In genomic region chr10:118250852-118251295, GRCm38 (mm10) we compare ENCODE assay signal across 10 mouse cellular contexts. TPM values are rescaled to one million over a fixed set of nuclear protein-coding genes. Genes with fewer than 3 reads are reported as not detected.
DNase-seq lines count a peak whose midpoint lies in the region; ATAC-seq lines count a peak whose summit lies in the region.
"Had no signal": no experiment of that assay in that cellular context is flagged by ENCODE, and none has a peak within 500 bp of the region (broad histone marks: within the 10 kb centered on the region; RNA-seq: fewer than 3 reads in every experiment).

No protein-coding gene starts in this region.

- no peak overlapping the region for H3K9ac ChIP-seq in forebrain, embryonic 12.5 days
- H3K9ac ChIP-seq in midbrain, embryonic 15.5 days = no peak overlapping the region
- H3K9ac ChIP-seq: liver, embryonic 13.5 days had no signal

- peak; percentile 36 for DNase-seq in lung, postnatal 10 days
- no peak for DNase-seq in lung, adult 18-20 months
- DNase-seq in adrenal gland, postnatal 25 days = peak; percentile 20
- DNase-seq in kidney, postnatal 25 days = peak; percentile 4 to 26
- DNase-seq in yolk sac, embryonic 10.5 days (ENCODE audit: low spot score) = peak; percentile 14
- DNase-seq: liver, embryonic 13.5 days had no signal

- WGBS in forebrain, embryonic 12.5 days = 33% methylated on average over 10 of the region's 10 CpGs
- 35% methylated on average over 10 of the region's 10 CpGs for WGBS in midbrain, embryonic 15.5 days

- H3K4me2 ChIP-seq in forebrain, embryonic 12.5 days = no peak overlapping the region
- H3K4me2 ChIP-seq in midbrain, embryonic 15.5 days = 0 out of 2 replicates have a peak overlapping the region, but pooled peaks have one; percentile 17
- H3K4me2 ChIP-seq: liver, embryonic 13.5 days had no signal

- no peaks in the 10 kb centered on the region for H3K9me3 ChIP-seq in forebrain, embryonic 12.5 days
- no peaks in the 10 kb centered on the region for H3K9me3 ChIP-seq in midbrain, embryonic 15.5 days
- H3K9me3 ChIP-seq: liver, embryonic 13.5 days had no signal

- H3K27ac ChIP-seq in forebrain, embryonic 12.5 days = no peak overlapping the region
- H3K27ac ChIP-seq in midbrain, embryonic 15.5 days = no peak overlapping the region
- H3K27ac ChIP-seq: liver, embryonic 13.5 days had no signal

- no peaks in the 10 kb centered on the region for H3K27me3 ChIP-seq in forebrain, embryonic 12.5 days
- no peaks in the 10 kb centered on the region for H3K27me3 ChIP-seq in midbrain, embryonic 15.5 days (replicated peaks)
- H3K27me3 ChIP-seq: liver, embryonic 13.5 days had no signal

- ATAC-seq in forebrain, embryonic 12.5 days (ENCODE audit: low FRiP score) = peak; percentile 76
- ATAC-seq in midbrain, embryonic 15.5 days (replicated peaks) = peak; percentile 76

- no peak overlapping the region for H3K4me3 ChIP-seq in forebrain, embryonic 12.5 days (replicated peaks)
- H3K4me3 ChIP-seq in midbrain, embryonic 15.5 days = no peak overlapping the region
- H3K4me3 ChIP-seq: erythroblast, embryonic 14.5 days; liver, embryonic 13.5 days had no signal

- H3K36me3 ChIP-seq in forebrain, embryonic 12.5 days (replicated peaks) = no peaks in the 10 kb centered on the region
- no peaks in the 10 kb centered on the region for H3K36me3 ChIP-seq in midbrain, embryonic 15.5 days (replicated peaks)
- H3K36me3 ChIP-seq: liver, embryonic 13.5 days had no signal

- H3K4me1 ChIP-seq in forebrain, embryonic 12.5 days = no peaks in the 10 kb centered on the region
- peaks cover 5% of the 10 kb centered on the region; the same call in 1 of the 2 replicates for H3K4me1 ChIP-seq in midbrain, embryonic 15.5 days
- H3K4me1 ChIP-seq: liver, embryonic 13.5 days had no signal

RNA-seq across cellular contexts. Expression of gene Gm32802, which starts 7.6 kb away (rescaled TPM):
- total RNA-seq in adrenal gland, postnatal 25 days (2021) = 0.49 TPM in 1 of 2 replicates, not detected in the other
- 0.09 and 0.10 TPM in 2 replicates for polyA plus RNA-seq in forebrain, embryonic 12.5 days (2016; fragmentation: Nextera tagmentation; extraction: Ambion mirVana)
- 0.14 and 0.21 TPM in 2 replicates for polyA plus RNA-seq in midbrain, embryonic 15.5 days (2015; fragmentation: Nextera tagmentation; extraction: Ambion mirVana)
- polyA plus RNA-seq: erythroblast, embryonic 14.5 days; liver, embryonic 13.5 days; testis, adult 2 months had no signal

RNA-seq across cellular contexts. Expression of gene Gm32717, which starts 10.3 kb away (rescaled TPM):
- total RNA-seq in adrenal gland, postnatal 25 days (2021) = 0.49 TPM in 1 of 2 replicates, not detected in the other
- polyA plus RNA-seq in forebrain, embryonic 12.5 days (2016; fragmentation: Nextera tagmentation; extraction: Ambion mirVana) = 0.09 and 0.10 TPM in 2 replicates
- polyA plus RNA-seq in midbrain, embryonic 15.5 days (2015; fragmentation: Nextera tagmentation; extraction: Ambion mirVana) = 0.14 and 0.21 TPM in 2 replicates
- polyA plus RNA-seq: erythroblast, embryonic 14.5 days; liver, embryonic 13.5 days; testis, adult 2 months had no signal

RNA-seq across cellular contexts. Expression of gene Iltifb, which starts 44.0 kb away (rescaled TPM):
- not detected in 2 replicates for total RNA-seq in adrenal gland, postnatal 25 days (2021)
- not detected in 2 replicates for polyA plus RNA-seq in forebrain, embryonic 12.5 days (2016; fragmentation: Nextera tagmentation; extraction: Ambion mirVana)
- 0.52 TPM in 1 of 2 replicates, not detected in the other for polyA plus RNA-seq in midbrain, embryonic 15.5 days (2015; fragmentation: Nextera tagmentation; extraction: Ambion mirVana)
- polyA plus RNA-seq: erythroblast, embryonic 14.5 days; liver, embryonic 13.5 days; testis, adult 2 months had no signal

RNA-seq across cellular contexts. Expression of gene Il22, which starts 46.1 kb away (rescaled TPM):
- total RNA-seq in adrenal gland, postnatal 25 days (2021) = not detected in 2 replicates
- 0.17 TPM in 1 of 2 replicates, not detected in the other for polyA plus RNA-seq in forebrain, embryonic 12.5 days (2016; fragmentation: Nextera tagmentation; extraction: Ambion mirVana)
- polyA plus RNA-seq in midbrain, embryonic 15.5 days (2015; fragmentation: Nextera tagmentation; extraction: Ambion mirVana) = 0.25 TPM in 1 of 2 replicates, not detected in the other
- polyA plus RNA-seq: erythroblast, embryonic 14.5 days; liver, embryonic 13.5 days; testis, adult 2 months had no signal

Comparison
In these comparisons a context has a peak if more than half of its experiments do, and no peak if none do; other contexts are left out.
1. DNase-seq: peak in lung, postnatal 10 days (single experiment), adrenal gland, postnatal 25 days (single experiment), kidney, postnatal 25 days (2 of 2) and yolk sac, embryonic 10.5 days (single experiment); none in lung, adult 18-20 months (0 of 2).